Mouse (Mus musculus) inflammation-experienced regulatory T-cells, adult 6 months (primary cell): ENCODE measurements around the gene Gm14226. TPM values are rescaled to one million over a fixed set of nuclear protein-coding genes. Genes with fewer than 3 reads are reported as not detected.
"Not testable (repeated sequence)": the region's sequence is repeated elsewhere in the genome, so short reads cannot be mapped to it uniquely, and the experiment has no call there.

Experiments
- ATAC-seq: one replicate; pipeline ENCODE4 v1.8.0; 2017
- polyA plus RNA-seq, 3 experiments: library from polyadenylated mRNA; unstranded; fragments of 100-300 nt; shearing (Covaris generic); gene quantifications; one replicate each; pipeline ENCODE4 v1.2.1; 2017

Gm14226 gene
- polyA plus RNA-seq, 3 experiments from 2014 or later: 0.17 TPM; not detected in 2

DNA sequence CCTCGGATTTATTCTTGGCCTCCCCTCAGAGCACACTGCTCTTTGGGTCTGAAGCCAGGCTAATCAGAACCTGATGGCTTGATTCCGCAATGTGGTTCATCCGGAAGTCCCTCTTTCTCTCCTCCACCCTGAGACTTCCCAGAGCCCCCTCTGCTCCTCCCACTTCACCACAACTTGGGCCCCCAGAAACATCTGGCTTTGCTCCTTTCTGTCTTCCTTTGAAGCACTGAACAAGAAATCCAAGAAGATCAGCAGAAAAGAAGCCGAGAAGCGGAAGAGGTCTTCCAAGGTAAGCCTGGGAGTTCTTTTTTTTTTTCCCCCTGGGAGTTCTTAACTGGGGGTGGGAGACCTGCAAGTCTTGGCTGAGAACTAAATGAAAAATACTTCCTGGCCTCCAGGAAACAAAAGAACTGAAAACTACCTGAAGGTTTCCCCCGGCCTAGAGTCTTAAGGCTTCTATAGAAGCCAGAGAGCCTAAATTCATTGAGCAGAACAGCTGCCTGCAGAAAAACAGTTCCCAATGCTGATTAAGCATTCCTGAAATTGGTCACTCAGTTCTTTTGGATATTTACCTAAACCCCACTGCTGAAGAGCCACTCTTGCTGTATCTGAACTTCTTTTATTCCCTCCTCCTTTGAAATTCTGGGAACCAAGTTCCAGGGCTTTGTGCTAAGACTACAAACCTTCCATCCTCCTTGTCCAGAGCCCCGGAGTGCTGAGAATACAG, 29.5 kb downstream of the Gm14226 start:
- ATAC-seq: no peak

DNA sequence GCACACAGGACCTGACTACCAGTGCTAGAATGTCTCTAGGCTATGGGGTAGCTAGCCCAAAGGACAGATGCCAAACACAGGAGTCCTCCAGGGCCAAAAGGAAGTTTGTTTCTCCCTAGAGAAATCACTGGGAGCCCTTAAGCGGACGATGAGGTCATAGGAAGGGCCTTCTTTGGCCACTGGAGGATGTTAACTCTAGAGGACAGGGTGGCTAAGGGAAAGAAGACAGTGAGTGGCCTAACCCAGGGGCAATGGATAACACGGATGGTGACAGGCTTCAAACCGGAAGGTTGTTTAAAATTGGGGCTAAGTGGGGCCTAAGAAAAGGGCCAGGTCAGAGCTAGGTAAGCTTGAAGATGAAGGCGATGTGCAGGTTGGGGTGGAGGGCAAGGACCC, 32.0 kb downstream of the Gm14226 start:
- ATAC-seq: peak; percentile 11

DNA sequence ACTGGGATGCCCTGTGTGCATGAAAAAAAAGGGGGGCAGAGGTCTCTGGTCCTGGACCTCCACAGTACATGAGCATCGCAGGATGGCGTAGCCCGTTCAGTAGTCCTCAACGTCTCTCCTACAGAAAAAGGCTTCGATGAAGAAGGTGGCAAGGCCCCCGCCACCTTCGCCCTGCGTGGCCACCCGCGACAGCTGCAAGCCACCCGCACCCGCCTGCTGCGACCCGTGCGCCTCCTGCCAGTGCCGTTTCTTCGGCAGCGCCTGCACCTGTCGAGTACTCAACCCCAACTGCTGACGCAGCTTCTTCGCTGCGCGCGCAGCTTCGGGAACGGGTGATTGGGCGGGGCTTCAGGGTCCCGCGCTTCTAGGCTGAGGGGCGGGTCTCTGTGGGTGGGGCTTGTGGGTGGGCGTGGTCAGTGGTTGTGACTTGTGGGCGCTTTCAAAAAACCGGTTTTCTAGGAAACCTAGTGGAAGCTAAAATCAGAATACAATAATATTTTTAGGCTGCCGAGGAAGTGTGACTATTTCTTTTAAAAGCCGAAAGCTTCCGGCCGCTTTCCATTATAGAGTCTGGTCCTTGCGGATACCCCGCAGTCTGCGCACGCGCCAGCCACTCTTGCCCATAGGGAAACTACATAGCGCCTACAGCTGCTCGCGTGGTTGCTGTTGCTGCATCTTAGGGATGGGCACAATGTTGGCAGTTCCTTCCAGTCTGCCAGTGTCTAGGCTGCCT, 32.6 kb downstream of the Gm14226 start:
- peak; percentile 97 for ATAC-seq

DNA sequence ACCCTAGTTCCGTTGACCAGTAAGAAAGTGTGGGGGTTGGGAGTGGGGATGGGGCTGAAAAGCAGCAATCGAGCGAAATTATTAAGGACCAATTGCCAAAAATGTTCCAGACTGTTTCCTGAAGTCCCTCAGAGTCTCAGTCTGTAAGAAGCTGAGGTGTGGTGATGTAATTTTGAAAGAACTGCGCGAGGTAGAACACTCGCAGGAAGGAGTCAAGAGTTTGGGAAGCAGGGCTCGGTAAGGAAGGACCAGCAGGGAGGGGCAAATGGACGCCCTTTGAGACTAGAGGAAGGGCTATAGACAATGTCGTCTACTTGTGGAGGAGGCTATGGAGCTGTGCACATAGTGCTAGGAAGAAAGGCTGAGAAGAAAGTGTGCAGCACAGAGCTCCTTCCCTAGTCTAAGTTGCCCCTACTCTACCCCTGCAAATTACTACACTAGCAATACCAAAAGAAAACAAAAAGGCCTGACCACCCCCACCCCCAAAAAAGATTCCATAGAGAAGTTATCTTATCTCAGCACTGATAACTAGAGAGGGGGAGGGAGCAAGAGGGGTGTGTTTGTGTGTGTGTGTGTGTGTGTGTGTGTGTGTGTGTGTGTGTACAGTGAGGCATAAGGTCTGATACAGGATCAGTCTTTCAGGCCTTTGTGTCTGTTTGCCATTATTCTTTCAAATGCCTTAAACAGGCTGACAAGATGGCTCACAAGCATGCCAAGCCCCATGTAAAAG, 33.7 kb downstream of the Gm14226 start:
- no peak for ATAC-seq

DNA sequence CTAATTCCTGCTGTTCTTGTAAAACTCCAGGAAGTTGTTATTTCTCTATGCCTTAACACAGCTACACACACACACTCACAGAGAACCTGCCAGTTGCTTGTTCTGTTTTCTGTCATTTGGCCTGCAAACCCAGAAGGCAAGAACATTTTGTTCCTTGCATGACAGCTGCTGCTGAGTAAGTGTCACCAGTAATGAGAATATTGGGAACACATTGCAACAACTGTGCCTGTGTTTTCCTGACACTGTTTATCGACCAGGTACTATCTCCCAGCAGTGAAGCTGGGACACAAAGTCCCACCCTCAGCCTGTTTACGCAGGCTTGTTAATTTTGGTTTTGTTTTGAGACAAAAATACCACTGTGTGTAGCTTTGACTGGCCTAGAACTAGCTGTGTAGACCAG, 34.6 kb downstream of the Gm14226 start:
- no peak for ATAC-seq

DNA sequence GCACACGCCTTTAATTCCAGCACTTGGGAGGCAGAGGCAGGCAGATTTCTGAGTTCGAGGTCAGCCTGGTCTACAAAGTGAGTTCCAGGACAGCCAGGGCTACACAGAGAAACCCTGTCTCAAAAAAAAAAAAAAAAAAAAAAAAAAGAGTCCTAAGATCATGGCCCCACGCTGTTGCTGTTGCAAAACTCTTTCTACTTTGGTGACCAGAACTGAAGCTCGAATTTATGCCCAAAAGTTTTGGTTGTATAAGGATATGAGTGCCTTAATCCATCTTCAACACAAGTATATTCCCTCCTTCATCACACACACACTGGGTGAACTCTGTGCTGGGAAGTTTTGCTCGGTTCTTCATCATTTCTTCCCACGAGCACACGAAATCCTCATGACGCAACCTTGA, 35.4 kb downstream of the Gm14226 start:
- ATAC-seq: not testable (repeated sequence)

DNA sequence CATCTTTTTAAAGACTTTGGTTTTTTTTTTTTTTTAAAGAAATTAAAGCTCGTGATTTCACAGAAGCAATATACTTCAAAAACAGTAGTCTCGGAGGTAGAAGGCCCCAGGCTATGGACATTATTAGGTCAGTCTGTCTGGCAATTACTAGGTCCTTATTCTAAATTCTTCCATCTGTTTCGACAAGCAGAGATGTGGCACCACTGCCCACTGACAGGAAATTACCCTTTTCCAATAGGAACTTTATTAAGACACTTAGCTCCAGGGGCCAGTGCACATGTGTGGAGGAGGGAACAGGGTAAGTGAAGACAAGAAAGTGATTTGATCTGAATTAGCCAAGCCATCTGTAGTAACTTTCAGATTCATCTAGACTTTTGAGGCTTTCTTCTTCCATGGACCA, 36.6 kb downstream of the Gm14226 start:
- ATAC-seq: no peak

DNA sequence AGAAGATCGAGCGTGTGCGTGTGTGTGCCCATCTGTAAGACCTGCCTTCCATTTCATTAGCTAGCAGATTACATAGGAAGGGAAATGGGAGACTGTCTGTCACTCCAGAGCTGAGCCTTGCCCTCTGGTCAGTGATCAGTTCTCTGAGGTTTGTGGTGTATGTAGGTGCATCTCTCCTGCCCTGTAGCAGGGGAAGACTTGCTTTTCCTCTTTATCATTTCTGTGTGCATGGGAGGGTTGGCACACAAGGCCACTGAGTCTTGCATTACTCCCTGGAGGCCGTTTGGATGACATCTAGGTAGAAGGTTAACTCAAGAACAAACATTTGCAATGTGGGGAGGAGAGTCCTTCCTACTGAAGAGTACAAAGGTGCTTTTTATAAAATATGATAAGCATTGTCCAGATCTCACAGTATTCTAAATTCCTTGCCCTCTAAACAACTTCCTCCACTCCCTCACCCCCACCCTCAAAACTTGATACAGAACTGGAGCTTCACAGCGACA, 38.1 kb downstream of the Gm14226 start:
- no peak for ATAC-seq

DNA sequence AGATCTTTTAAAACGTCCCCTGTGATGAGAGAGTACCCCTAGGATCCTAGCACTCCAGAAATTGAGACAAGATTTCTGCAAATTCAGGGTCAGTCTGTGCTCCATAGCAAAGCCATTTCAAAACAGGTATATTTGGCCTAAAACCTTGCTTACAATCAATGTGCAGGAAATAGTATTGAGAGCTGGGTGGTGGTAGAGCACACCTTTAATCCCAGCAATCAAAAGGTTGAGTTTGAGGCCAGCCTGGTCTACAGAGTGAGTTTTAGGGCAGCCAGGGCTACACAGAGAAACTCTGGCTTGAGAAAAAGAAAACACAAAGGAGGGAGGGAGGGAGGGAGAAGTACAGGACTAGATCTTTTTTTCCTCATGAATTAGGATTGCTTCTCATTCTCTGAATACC, 39.3 kb downstream of the Gm14226 start:
- ATAC-seq: no peak

DNA sequence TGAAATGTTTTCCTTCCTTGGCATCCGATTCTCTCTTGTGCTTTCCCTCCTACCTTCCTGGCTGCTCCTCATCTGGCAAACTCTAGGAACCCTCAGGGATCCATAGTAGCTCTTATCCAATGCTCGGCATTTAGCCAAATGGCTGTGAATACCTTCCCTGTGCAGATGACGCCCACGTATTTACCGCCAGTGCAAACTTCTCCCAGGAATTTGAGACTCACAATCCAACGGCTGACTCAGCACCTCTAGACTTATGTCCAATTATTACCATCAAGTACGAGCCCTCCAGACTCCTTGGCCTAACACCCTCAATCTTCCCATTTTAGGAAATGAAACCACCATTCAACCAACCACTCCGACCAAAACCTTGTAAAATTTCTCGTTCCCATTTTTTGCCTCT, 53.0 kb downstream of the Gm14226 start:
- ATAC-seq: no peak

DNA sequence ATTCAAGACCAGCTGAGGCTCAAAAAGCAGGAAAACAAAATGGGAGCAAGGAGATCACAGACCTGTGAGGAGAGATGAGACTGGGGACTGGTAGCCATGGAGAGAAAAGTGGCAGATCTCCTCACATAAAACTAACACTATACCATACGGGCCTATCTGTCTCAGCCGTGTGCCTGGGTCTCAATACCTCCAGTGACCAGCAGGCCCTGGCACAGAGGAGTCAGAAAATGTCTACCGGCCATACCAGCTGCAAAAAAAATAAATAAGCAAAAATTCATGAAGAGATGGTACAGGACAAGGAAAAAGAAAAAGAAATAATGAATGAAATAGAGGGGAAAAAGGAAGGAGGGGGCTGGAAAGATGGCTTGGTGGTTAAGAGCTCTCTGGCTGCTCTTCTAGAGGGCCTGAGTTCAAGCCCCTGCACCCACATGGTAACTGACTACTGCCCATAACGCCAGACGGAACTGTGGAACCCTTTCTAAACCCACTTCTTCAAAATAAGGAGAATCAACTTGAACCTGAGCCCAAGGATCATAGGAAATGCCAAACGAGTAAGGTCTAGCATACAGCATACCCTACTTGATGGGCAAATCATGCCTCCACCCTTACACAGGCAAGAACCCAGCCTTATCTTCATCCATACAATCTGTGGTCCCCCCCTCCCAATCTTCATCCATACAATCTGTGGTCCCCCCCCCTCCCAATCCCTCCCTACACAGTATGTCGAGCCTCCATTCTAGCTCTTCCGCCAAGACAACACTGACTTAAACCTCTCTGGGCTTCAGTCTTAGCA, 54.5 kb downstream of the Gm14226 start:
- ATAC-seq: no peak

DNA sequence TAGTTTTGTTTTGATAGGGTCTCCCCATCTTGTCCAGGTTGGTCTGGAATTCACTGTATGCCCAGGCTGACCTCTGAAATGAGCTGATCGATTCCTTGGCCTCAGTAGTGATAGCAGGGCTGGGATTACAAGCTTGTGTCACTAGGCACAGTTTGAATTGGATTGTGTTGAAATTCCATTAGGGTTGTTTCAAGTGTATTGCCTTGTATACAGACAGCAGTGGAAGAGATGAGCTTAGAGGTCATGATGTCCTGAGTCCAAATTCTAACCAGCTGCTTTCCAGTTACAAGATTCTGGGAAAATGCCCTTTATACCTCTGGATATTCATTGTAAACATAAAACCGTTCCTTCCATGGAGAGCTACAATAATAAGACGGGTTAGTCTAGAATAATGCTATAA, 55.3 kb downstream of the Gm14226 start:
- ATAC-seq: no peak

DNA sequence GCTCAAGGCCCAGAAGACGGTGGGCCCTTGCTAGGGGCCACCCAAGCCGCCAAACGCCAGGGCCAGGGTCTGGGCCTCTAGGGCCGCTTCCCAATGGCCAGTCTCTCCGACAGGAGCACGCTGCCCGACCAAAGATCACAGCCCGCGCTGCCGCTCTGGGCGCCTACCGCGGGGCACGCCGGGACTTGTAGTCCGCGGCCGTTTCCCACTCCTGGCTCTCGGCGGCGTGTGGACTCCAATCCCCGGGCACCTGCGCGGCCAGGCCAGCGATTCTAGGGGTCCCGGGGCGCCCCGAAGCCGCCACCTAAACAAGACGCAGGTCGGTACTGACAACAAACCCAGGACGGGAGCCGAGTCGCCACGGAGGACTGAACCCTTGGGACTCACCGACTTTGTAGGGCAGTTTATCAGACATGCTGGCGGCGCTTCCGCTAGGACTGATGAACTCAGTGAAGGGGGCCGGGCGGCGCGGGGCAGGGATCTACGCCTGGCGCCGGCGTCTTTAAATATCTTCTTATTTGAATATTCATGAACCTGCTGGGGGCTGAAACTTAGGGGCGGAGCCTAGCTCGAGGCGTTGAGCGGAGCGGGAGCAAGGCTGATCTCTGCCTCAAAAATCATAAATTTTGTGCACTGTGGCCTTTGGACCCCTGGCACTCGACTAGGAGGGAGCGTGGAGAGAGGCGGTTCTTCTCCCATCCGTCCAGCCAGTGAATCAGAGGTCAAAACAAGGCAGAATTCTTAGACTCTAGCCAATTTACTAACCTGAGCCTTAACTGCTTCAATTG, 56.1 kb downstream of the Gm14226 start, which contains the start of gene Ahcy:
Ahcy (minus strand) TSS at position 520 of the 788 bp plus-strand sequence.
- peak; percentile 97 for ATAC-seq

DNA sequence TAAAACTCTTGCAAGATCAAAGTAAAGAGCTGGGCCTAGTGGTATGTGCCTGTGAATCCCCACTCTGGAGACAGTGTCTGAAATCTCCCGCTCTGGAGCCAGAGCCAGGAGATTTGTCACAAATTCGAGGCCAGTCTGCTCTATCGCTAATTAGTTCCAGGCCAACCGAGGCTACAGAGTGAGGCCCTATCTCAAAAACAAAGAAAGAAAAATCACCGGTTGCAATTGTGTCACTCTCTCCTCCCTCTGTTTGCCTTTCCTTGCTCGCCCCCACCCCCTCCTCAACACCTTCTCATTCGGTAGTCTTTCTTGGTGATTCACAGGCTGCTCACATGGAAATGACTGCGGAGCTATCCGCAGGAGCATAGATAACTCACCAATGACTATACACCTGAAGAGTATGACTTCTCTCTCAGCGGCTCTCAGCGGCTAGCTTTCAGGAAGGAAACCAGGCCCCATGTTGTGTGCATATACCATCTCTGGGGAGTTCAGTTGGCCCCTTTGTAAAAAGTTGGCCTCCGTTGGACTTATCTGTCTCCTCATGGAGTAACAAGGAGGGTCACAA, 56.8 kb downstream of the Gm14226 start:
- ATAC-seq: no peak

DNA sequence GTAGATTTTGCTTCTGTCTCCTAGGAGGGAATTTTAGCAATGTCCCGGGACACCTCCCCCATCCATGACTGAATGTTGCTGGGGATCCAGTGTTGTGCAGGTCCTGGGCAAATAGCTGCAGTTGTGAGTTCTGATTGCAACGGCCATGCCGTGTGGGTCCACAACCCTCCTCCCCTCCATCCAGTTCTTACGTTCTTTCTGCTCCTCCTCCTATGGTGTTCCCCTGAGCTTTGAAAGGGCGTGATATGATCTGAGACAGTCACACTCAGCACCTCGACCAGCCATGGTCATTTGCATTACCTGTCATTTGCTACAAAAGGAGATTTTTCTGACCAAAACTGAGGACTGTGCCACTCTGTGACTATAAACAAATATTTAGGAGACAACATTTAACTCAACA, 57.6 kb downstream of the Gm14226 start:
- no peak for ATAC-seq

Other genes starting within 250 kb of the Gm14226 start
- not detected for gene Gm14214, start 248.2 kb upstream of the Gm14226 start, polyA plus RNA-seq
- 10 to 100 TPM in 2 of 3 experiments, 1 to 10 TPM in 1; 8.0 to 32.4 (median 15.7) TPM for gene Raly, start 227.2 kb upstream of the Gm14226 start, polyA plus RNA-seq
- not detected for gene a, start 226.9 kb upstream of the Gm14226 start, polyA plus RNA-seq
- gene Eif2s2, start 125.3 kb upstream of the Gm14226 start, polyA plus RNA-seq: 100 to 1,000 TPM in 2 of 3 experiments, 10 to 100 TPM in 1; 83.5 to 120 (median 105) TPM
- 10 to 100 TPM; 26.3 to 55.1 (median 40.2) TPM for gene Ahcy, start 56.2 kb downstream of the Gm14226 start, polyA plus RNA-seq
- 10 to 100 TPM; 52.0 to 68.2 (median 58.8) TPM for gene Itch, start 115.2 kb downstream of the Gm14226 start, polyA plus RNA-seq
- 100 to 1,000 TPM; 260 to 401 (median 321) TPM for gene Dynlrb1, start 218.3 kb downstream of the Gm14226 start, polyA plus RNA-seq